Mouse (Mus musculus) forebrain, embryonic 14.5 days (tissue): ENCODE results near the gene Dmrtc1b. TPM values are rescaled to one million over a fixed set of nuclear protein-coding genes. Genes with fewer than 3 reads are reported as not detected.

Source experiments
- polyA plus RNA-seq: library from polyadenylated mRNA; unstranded; fragments of >200 nt; fragmentation: Nextera tagmentation; extraction: Ambion mirVana; gene quantifications from 2 replicates; pipeline ENCODE4 v1.2.1, GENCODE M21; 2014

Dmrtc1b gene
- polyA plus RNA-seq, 1 experiment from 2014 or later: not detected

Other genes with a start within 250 kb of the Dmrtc1b start
- 3.1 and 3.5 TPM in 2 replicates for gene Hdac8, start 202.5 kb upstream of the Dmrtc1b start, polyA plus RNA-seq
- gene Phka1, start 63.6 kb upstream of the Dmrtc1b start, polyA plus RNA-seq: 3.8 and 4.3 TPM in 2 replicates
- not detected in 2 replicates for gene Gm3880, start 20.9 kb upstream of the Dmrtc1b start, polyA plus RNA-seq
- gene Gm9112, start 230 bp upstream of the Dmrtc1b start, polyA plus RNA-seq: not detected in 2 replicates
- gene Dmrtc1c1, start 95.1 kb downstream of the Dmrtc1b start, polyA plus RNA-seq: not detected in 2 replicates
- gene Dmrtc1c2, start 146.8 kb downstream of the Dmrtc1b start, polyA plus RNA-seq: not detected in 2 replicates
- gene 1700031F05Rik, start 160.1 kb downstream of the Dmrtc1b start, polyA plus RNA-seq: not detected in 2 replicates
- 1.6 and 2.2 TPM in 2 replicates for gene Dmrtc1a, start 200.8 kb downstream of the Dmrtc1b start, polyA plus RNA-seq
- not detected in 2 replicates for gene 1700011M02Rik, start 201.0 kb downstream of the Dmrtc1b start, polyA plus RNA-seq
- not detected in 2 replicates for gene 1700018G05Rik, start 220.5 kb downstream of the Dmrtc1b start, polyA plus RNA-seq